Mouse (Mus musculus) heart, postnatal 0 days (tissue): ENCODE measurements at regions not wholly inside any gene's neighbourhood (a gene's known extent, or its start where the extent isn't known, plus 50 kb on each side); places are given as distances from the start of the nearest gene placed in this dataset.

Experiments used
- ATAC-seq: fragments of 200-750 bp; cut with Nextera tagmentation; 2 replicates; pipeline ENCODE4 v1.8.0; 2017; ENCODE audit warnings: low read depth, moderate number of reproducible peaks, moderate library complexity; ENCODE audit not compliant: insufficient read depth
- DNase-seq: peaks from one replicate; pipeline ENCODE4 v3.0.0-alpha.2; 2016; ENCODE audit warnings: low spot score
- H3K27ac ChIP-seq: fragments of 300-500 bp; sonication (generic); 2 replicates; pipeline ENCODE4 v1.5.1; 2014; ENCODE audit warnings: low read depth, mild to moderate bottlenecking
- H3K27me3 ChIP-seq: fragments of 300-500 bp; sonication (generic); 2 replicates; pipeline ENCODE4 v1.6.1; 2014; ENCODE audit warnings: low read length, mixed read lengths; ENCODE audit not compliant: control insufficient read depth, insufficient read depth
- H3K36me3 ChIP-seq: fragments of 300-500 bp; sonication (generic); replicated peaks from 2 replicates; pipeline ENCODE4 v1.6.1; 2014; ENCODE audit warnings: low read length, mixed read lengths; ENCODE audit not compliant: control insufficient read depth, insufficient read depth
- H3K4me1 ChIP-seq: fragments of 300-500 bp; sonication (generic); 2 replicates; pipeline ENCODE4 v1.6.1; 2014; ENCODE audit warnings: antibody characterized with exemption; ENCODE audit not compliant: control insufficient read depth, insufficient read depth
- H3K4me2 ChIP-seq: fragments of 300-500 bp; sonication (generic); 2 replicates; pipeline ENCODE4 v1.6.1; 2014; ENCODE audit warnings: low read depth, mild to moderate bottlenecking, low read length, moderate library complexity
- H3K4me3 ChIP-seq: fragments of 300-500 bp; sonication (generic); 2 replicates; pipeline ENCODE4 v1.5.1; 2014; ENCODE audit warnings: low read depth, low read length
- H3K9ac ChIP-seq: fragments of 300-500 bp; sonication (generic); replicated peaks from 2 replicates; pipeline ENCODE4 v1.6.1; 2014; ENCODE audit warnings: low read depth, low read length, mixed read lengths
- H3K9me3 ChIP-seq: fragments of 300-500 bp; sonication (generic); replicated peaks from 2 replicates; pipeline ENCODE4 v1.6.1; 2016; ENCODE audit warnings: low read length; ENCODE audit not compliant: control insufficient read depth
- CTCF ChIP-seq: IDR thresholded peaks from 2 replicates; pipeline ENCODE4 v1.5.1; 2016; ENCODE audit warnings: antibody characterized with exemption, control low read depth, low read depth
- EP300 ChIP-seq: IDR thresholded peaks from 2 replicates; pipeline ENCODE4 v1.6.1; 2016; ENCODE audit warnings: antibody characterized with exemption, low read depth
- WGBS: fragments of 180-500 bp; shearing (Covaris S2); extraction: QIAGEN DNeasy Blood & Tissue Kit; methylation state at CpG from one replicate; pipeline ENCODE4 v1.1.7; 2014; 5-methylcytosine and 5-hydroxymethylcytosine counted together

DNA sequence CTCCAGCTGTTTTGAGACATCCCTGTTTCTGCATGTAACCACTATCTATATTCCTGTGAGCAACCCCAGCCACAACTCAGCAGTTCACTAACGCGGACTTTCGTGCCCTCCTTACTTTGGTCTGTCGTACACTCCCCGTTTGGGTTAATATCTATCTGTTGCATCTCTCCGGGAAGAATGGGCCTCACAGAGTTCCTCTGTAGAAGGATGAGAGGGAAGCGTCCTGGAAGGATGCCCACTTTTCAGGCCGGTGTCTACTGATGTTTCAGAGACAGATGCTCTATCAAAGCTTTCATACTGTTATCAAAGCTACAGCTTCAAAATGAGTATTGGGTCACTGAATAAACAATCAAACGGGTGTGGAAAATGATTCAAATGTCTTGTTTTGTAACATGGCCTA is 487.4 kb downstream of the Trim52 start:
- no peak overlapping the region for H3K4me2 ChIP-seq
- H3K27me3 ChIP-seq = no peaks in the 10 kb centered on the region
- TF ChIP-seq EP300 = no peak
- TF ChIP-seq CTCF = no peak
- H3K27ac ChIP-seq = no peak overlapping the region
- no peak overlapping the region for H3K4me3 ChIP-seq
- ATAC-seq (no peak), DNase-seq (no peak)
- no peaks in the 10 kb centered on the region for H3K4me1 ChIP-seq
- no peaks in the 10 kb centered on the region for H3K9me3 ChIP-seq
- no peak overlapping the region for H3K9ac ChIP-seq
- WGBS = 69% methylated on average over 9 of the region's 9 CpGs
- no peaks in the 10 kb centered on the region for H3K36me3 ChIP-seq

DNA sequence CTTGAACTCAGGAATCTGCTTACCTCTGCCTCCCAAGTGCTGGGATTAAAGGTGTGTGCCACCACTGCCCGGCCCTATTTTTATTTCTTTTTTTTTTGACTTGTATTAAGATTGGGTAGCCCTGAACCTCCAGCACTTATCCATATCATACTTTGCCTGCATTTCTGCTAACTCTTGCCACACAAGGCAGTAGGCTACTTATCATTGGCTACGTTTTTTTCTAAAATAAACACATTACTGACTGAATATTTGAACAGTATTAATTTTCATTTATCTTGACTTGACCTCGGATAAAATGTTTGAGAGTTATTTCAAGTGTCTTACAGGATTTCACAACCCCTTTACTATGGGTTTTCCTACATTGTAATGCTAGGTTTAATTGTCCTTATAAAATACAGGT is 488.0 kb downstream of the Trim52 start:
- Histone ChIP-seq H3K4me2 (no peak overlapping the region), H3K9ac (no peak overlapping the region), H3K9me3 (no peaks in the 10 kb centered on the region), H3K4me3 (no peak overlapping the region), H3K27ac (no peak overlapping the region), H3K36me3 (no peaks in the 10 kb centered on the region), H3K4me1 (no peaks in the 10 kb centered on the region), H3K27me3 (no peaks in the 10 kb centered on the region)
- DNase-seq (no peak), ATAC-seq (no peak)
- TF ChIP-seq CTCF = no peak
- 58% methylated on average over 3 of the region's 3 CpGs for WGBS

DNA sequence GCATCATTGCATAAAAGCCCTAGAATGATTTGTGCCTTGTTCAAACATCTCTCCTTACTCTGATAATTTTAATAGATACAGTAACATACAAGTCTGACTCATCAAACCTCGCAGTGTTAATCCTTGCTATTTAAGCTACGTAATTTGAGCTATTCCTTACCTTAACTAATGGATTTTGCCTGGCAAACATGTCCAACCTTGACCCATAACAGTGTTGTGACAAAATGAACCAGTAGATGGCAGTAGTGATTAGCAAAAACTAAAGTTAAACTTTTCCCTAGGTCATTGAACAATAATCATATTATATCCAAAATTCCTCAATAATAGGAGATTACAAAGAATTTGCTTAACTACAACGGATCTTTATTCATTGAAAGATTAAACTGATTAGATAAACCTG is 501.0 kb downstream of the Trim52 start:
- Histone ChIP-seq H3K27ac (no peak overlapping the region), H3K4me3 (no peak overlapping the region), H3K4me1 (no peaks in the 10 kb centered on the region), H3K4me2 (no peak overlapping the region), H3K9me3 (no peaks in the 10 kb centered on the region), H3K36me3 (no peaks in the 10 kb centered on the region), H3K9ac (no peak overlapping the region), H3K27me3 (no peaks in the 10 kb centered on the region)
- ATAC-seq (no peak), DNase-seq (no peak)
- WGBS = 21% methylated on average over 3 of the region's 3 CpGs
- TF ChIP-seq CTCF (peak; percentile 62), EP300 (no peak)

DNA sequence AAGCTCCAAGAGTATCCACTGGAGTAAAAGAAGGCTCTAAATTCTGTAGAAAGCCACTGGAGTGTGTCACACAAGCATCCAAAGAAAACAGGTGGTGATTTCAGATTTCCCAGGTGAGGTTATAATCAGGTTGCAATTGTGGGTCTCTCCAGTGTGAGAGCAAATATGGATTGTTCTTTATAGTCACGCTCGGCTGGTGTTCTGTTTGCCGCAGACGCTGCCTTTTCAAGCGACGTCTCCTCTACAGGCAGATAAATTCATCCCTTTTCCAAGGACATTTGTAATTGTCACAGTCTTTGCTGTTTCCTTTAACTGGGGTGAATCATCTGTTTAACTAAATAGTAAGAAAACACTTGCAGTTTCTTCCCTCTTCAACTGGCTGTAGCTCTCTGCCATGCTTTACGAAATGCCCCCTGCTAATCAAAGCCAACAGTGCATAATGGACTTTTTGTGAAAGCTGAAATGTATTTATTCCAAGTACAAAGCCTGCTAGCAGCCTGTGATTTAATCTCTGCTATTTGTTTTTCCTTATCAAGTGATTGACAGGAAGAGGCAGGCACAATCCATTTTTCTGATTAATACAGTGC is 502.4 kb downstream of the Trim52 start:
- ATAC-seq (no peak), DNase-seq (no peak)
- H3K27ac ChIP-seq = no peak overlapping the region
- no peak overlapping the region for H3K4me2 ChIP-seq
- H3K27me3 ChIP-seq = no peaks in the 10 kb centered on the region
- 68% methylated on average over 7 of the region's 7 CpGs for WGBS
- no peaks in the 10 kb centered on the region for H3K4me1 ChIP-seq
- H3K36me3 ChIP-seq = no peaks in the 10 kb centered on the region
- no peaks in the 10 kb centered on the region for H3K9me3 ChIP-seq
- no peak overlapping the region for H3K9ac ChIP-seq
- no peak for TF ChIP-seq EP300
- H3K4me3 ChIP-seq = no peak overlapping the region
